Mouse (Mus musculus): ENCODE measurements around the gene Dgcr2.

- no peak for TF ChIP-seq E2F4 (IDR thresholded peaks at IDR 0.05; ENCODE audit: insufficient read depth)
- no peak for TF ChIP-seq MYOG (IDR thresholded peaks at IDR 0.05; ENCODE audit: control insufficient read depth in 1 of 3, insufficient read depth in 1 of 3, insufficient read length in 2 of 3, low read depth in 2 of 3)
- TF ChIP-seq SRF (IDR thresholded peaks at IDR 0.05; ENCODE audit: control insufficient read depth, insufficient read length, low read depth), result no peak
- TF ChIP-seq POLR2A (IDR thresholded peaks at IDR 0.05; ENCODE audit: insufficient read length, low read depth), result no peak
- TF ChIP-seq USF1 (IDR thresholded peaks at IDR 0.05; ENCODE audit: low read depth), result no peak
- TF ChIP-seq TCF12 (IDR thresholded peaks at IDR 0.05; ENCODE audit: insufficient read depth, poor library complexity, severe bottlenecking), result no peak
- TF ChIP-seq MAX (IDR thresholded peaks at IDR 0.05; ENCODE audit: low read depth), result no peak
These were observed 39.8 kb upstream of the Dgcr2 start for GRCm38 (mm10) chr16:17938187-17938586.
